Mouse (Mus musculus) small intestine, adult 2 months (tissue): ENCODE results near the gene Rfc1. TPM values are rescaled to one million over a fixed set of nuclear protein-coding genes. Genes with fewer than 3 reads are reported as not detected.

Source experiments
- H3K27ac ChIP-seq: fragments of 200-500 bp; 2 replicates; pipeline ENCODE4 v1.5.1; 2012; ENCODE audit warnings: low read depth, low read length, control low read depth, inconsistent platforms; ENCODE audit not compliant: insufficient read depth
- H3K27me3 ChIP-seq: fragments of 200-500 bp; 2 replicates; pipeline ENCODE4 v1.6.1; 2012; ENCODE audit warnings: mild to moderate bottlenecking, moderate library complexity, low read length, inconsistent platforms; ENCODE audit not compliant: control insufficient read depth, insufficient read depth
- H3K36me3 ChIP-seq: fragments of 200-500 bp; 2 replicates; pipeline ENCODE4 v1.6.1; 2012; ENCODE audit warnings: mild to moderate bottlenecking, low read length, control low read depth, inconsistent platforms; ENCODE audit not compliant: control insufficient read depth, insufficient read depth
- H3K4me1 ChIP-seq: fragments of 200-500 bp; 2 replicates; pipeline ENCODE4 v1.6.1; 2012; ENCODE audit warnings: low read length, inconsistent platforms, mixed read lengths; ENCODE audit not compliant: control insufficient read depth, insufficient read depth, insufficient read length
- H3K4me3 ChIP-seq: fragments of 200-500 bp; 2 replicates; pipeline ENCODE4 v1.5.1; 2012; ENCODE audit warnings: low read depth, mild to moderate bottlenecking, control low read depth, inconsistent platforms, low read length, moderate library complexity
- CTCF ChIP-seq: fragments of 200-500 bp; IDR thresholded peaks from 2 replicates; pipeline ENCODE4 v1.5.1; 2012; ENCODE audit warnings: low read depth, mild to moderate bottlenecking, control low read depth, inconsistent platforms, low read length, moderate library complexity, mixed read lengths; ENCODE audit not compliant: insufficient replicate concordance, insufficient read length; ENCODE audit errors: extremely low read depth
- POLR2A ChIP-seq: fragments of 200-500 bp; IDR thresholded peaks from 2 replicates; pipeline ENCODE4 v1.6.1; 2012; ENCODE audit warnings: low read depth, mild to moderate bottlenecking, control low read depth, inconsistent platforms, low read length, moderate library complexity
- WGBS: fragments of 180-500 bp; shearing (Covaris S2); methylation state at CpG from one replicate; pipeline ENCODE4 v1.1.7; 2018; 5-methylcytosine and 5-hydroxymethylcytosine counted together
- polyA plus RNA-seq: library from polyadenylated mRNA; depleted of rRNA; stranded (reverse); fragments of >200 nt; gene quantifications from 2 replicates; pipeline ENCODE4 v1.2.3, GENCODE M21; 2012

The Rfc1 gene
- polyA plus RNA-seq, 1 experiment, result 4.2 TPM

GRCm38 (mm10) chr5:65287751-65288701, 47.4 kb downstream of the Rfc1 start:
- TF ChIP-seq POLR2A (no peak), CTCF (no peak)
- Histone ChIP-seq H3K4me3 (no peak overlapping the region), H3K4me1 (no peaks in the 10 kb centered on the region), H3K27me3 (no peaks in the 10 kb centered on the region), H3K27ac (no peak overlapping the region), H3K36me3 (peaks cover 48% of the 10 kb centered on the region)
- WGBS, result 89% methylated on average over 24 of the region's 24 CpGs

GRCm38 (mm10) chr5:65284171-65284570, 51.3 kb downstream of the Rfc1 start:
- H3K27ac ChIP-seq, result no peak overlapping the region
- TF ChIP-seq POLR2A (no peak), CTCF (peak; percentile 47; the same call in 1 of the 2 replicates)
- H3K4me1 ChIP-seq, result no peaks in the 10 kb centered on the region
- H3K27me3 ChIP-seq, result no peaks in the 10 kb centered on the region
- H3K4me3 ChIP-seq, result no peak overlapping the region
- peaks cover 32% of the 10 kb centered on the region for H3K36me3 ChIP-seq
- 98% methylated on average over 3 of the region's 3 CpGs for WGBS

GRCm38 (mm10) chr5:65281216-65281615, 54.3 kb downstream of the Rfc1 start:
- no peak for TF ChIP-seq CTCF
- TF ChIP-seq POLR2A, result no peak
- WGBS, result 97% methylated on average over 3 of the region's 3 CpGs
- Histone ChIP-seq H3K4me3 (no peak overlapping the region), H3K27me3 (no peaks in the 10 kb centered on the region), H3K4me1 (peaks cover 2% of the 10 kb centered on the region; the same call in 1 of the 2 replicates), H3K36me3 (peaks cover 30% of the 10 kb centered on the region), H3K27ac (no peak overlapping the region)

- peaks cover 26% of the 10 kb centered on the region for H3K36me3 ChIP-seq
- no peak overlapping the region for H3K27ac ChIP-seq
- 91% methylated on average over 6 of the region's 6 CpGs for WGBS
- no peak overlapping the region for H3K4me3 ChIP-seq
- H3K4me1 ChIP-seq, result peaks cover 2% of the 10 kb centered on the region; the same call in 1 of the 2 replicates
- no peaks in the 10 kb centered on the region for H3K27me3 ChIP-seq
- TF ChIP-seq CTCF (no peak), POLR2A (no peak)
Measured at GRCm38 (mm10) chr5:65279133-65279651, 56.3 kb downstream of the Rfc1 start.

GRCm38 (mm10) chr5:65273966-65274365, 61.5 kb downstream of the Rfc1 start:
- H3K27me3 ChIP-seq, result no peaks in the 10 kb centered on the region
- TF ChIP-seq POLR2A, result no peak
- TF ChIP-seq CTCF, result no peak
- H3K36me3 ChIP-seq, result peaks cover 44% of the 10 kb centered on the region
- H3K4me3 ChIP-seq, result no peak overlapping the region
- no peak overlapping the region for H3K27ac ChIP-seq
- WGBS, result 94% methylated on average over 3 of the region's 3 CpGs
- H3K4me1 ChIP-seq, result 0 out of 2 replicates have a peak, but pooled peaks cover 2% of the 10 kb centered on the region

GRCm38 (mm10) chr5:65257910-65258505, 77.5 kb downstream of the Rfc1 start:
- Histone ChIP-seq H3K4me3 (no peak overlapping the region), H3K27me3 (no peaks in the 10 kb centered on the region), H3K36me3 (peaks cover 17% of the 10 kb centered on the region), H3K4me1 (no peaks in the 10 kb centered on the region), H3K27ac (no peak overlapping the region)
- 87% methylated on average over 14 of the region's 14 CpGs for whole genome bisulfite sequencing
- no peak for TF ChIP-seq POLR2A
- TF ChIP-seq CTCF, result no peak
